Mouse (Mus musculus): ENCODE data around the gene Tars. TPM values are rescaled to one million over a fixed set of nuclear protein-coding genes. Genes with fewer than 3 reads are reported as not detected.

The Tars gene
- polyA plus RNA-seq, 1 experiment from 2014 or later, result 91.3 TPM

DNA sequence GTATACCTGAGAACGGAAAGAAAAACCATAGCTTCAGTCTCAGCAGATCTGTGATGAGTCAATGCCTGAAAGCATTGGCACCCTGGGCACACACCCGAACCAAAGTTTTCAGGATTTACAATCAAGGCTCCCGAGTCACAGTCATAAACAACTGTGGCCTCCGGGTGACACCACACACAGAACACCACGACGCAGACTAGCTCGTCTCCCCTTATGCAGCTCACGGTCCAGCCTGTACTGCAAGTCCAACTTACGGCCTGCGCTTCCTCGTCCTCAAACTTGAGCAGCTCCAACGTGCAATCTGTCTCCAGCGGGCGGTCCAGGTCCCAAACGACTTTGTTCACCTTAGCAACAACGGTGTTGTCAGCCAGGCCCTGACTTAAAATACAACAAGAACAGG is 6.6 kb downstream of the Tars start:
- 97% methylated on average over 16 of the region's 16 CpGs for WGBS
- Histone ChIP-seq H3K36me3 (replicated peaks) (peaks cover 91% of the 10 kb centered on the region), H3K4me1 (peaks cover 6% of the 10 kb centered on the region; the same call in 1 of the 2 replicates), H3K4me3 (no peak overlapping the region), H3K27ac (replicated peaks) (no peak overlapping the region), H3K9me3 (no peaks in the 10 kb centered on the region), H3K27me3 (replicated peaks; ENCODE audit: low read depth, poor library complexity, severe bottlenecking) (no peaks in the 10 kb centered on the region)
- DNase-seq (ENCODE audit: low spot score), result no peak

DNA sequence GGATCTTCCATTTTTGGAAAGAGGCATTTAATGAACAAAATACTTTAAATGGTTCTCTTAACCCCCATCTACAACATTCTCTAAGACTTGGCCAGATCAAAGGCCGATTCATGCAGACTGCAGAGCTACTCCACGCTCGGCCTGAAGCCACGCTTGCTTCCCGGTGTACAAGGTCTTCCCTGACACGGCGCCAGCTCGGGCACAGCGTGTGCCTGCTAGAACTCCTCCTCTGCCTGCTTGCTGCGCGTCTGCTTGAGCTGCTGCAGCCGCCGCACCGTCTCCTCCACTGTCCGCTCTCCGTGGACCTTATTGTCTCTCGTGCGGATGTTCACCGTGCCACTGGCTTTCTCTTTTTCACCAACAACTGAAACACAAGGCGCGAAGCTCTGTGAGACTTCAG is 15.7 kb downstream of the Tars start:
- no peak for DNase-seq (ENCODE audit: low spot score)
- no peak overlapping the region for H3K27ac ChIP-seq (replicated peaks)

GRCm38 (mm10) chr15:11382585-11382984 is 16.9 kb downstream of the Tars start:
- Histone ChIP-seq H3K4me3 (no peak overlapping the region), H3K27me3 (replicated peaks; ENCODE audit: low read depth, poor library complexity, severe bottlenecking) (no peaks in the 10 kb centered on the region), H3K27ac (replicated peaks) (no peak overlapping the region), H3K9me3 (no peaks in the 10 kb centered on the region), H3K4me1 (0 out of 2 replicates have a peak, but pooled peaks cover 3% of the 10 kb centered on the region), H3K36me3 (replicated peaks) (peaks cover 53% of the 10 kb centered on the region)
- DNase-seq (ENCODE audit: low spot score), result no peak
- WGBS, result 89% methylated on average over 12 of the region's 12 CpGs

More for the DNA sequence above, 15.7 kb downstream of the Tars start:
- Histone ChIP-seq H3K4me1 (0 out of 2 replicates have a peak, but pooled peaks cover 3% of the 10 kb centered on the region), H3K4me3 (no peak overlapping the region), H3K9me3 (no peaks in the 10 kb centered on the region), H3K36me3 (replicated peaks) (peaks cover 65% of the 10 kb centered on the region), H3K27me3 (replicated peaks; ENCODE audit: low read depth, poor library complexity, severe bottlenecking) (no peaks in the 10 kb centered on the region)
- WGBS, result 96% methylated on average over 21 of the region's 21 CpGs

DNA sequence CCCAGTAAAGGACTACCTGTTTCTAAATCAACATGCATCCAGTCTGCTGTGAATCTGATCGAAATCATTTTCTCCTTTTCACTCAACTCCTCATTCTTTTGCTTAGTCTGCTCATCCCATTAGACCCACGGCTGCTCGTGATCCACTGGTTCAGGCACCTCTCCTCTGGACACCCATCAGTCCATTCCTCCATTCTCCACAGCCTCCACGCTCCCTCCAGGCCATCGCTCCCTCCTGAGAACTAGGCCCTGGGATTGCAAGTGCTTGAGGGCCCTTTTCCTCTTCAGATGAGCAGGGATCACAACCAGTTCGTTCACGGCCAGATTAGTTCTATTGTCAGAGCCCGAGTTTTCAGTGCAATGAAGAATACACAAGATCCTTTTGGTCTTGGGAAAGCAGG is 18.8 kb downstream of the Tars start:
- H3K9me3 ChIP-seq, result no peaks in the 10 kb centered on the region
- no peak overlapping the region for H3K4me3 ChIP-seq
- H3K36me3 ChIP-seq (replicated peaks), result peaks cover 33% of the 10 kb centered on the region
- WGBS, result 80% methylated on average over 8 of the region's 8 CpGs
- H3K27me3 ChIP-seq (replicated peaks; ENCODE audit: low read depth, poor library complexity, severe bottlenecking), result no peaks in the 10 kb centered on the region
- no peak for DNase-seq (ENCODE audit: low spot score)
- H3K27ac ChIP-seq (replicated peaks), result no peak overlapping the region
- 0 out of 2 replicates have a peak, but pooled peaks cover 3% of the 10 kb centered on the region for H3K4me1 ChIP-seq

DNA sequence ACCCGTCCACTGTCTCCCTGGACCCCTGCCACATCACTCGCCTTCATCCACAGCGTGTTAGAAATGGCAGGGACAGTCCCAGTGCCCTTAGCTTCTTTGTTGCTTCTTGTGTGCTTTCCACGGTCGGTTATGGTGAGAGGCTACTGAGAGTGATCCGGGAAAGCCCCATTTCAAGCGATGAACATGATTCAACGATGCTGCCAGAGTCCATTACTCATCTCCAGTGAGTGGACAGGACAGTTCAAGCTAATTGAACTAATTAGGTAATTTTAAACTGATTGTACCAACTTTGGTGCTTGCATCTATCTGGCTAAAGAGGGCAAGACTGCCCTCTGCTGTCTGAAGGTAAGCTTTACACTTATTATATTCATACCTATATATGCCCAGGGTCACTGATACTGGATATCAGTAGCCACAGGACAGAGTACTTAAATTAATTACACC is 19.4 kb downstream of the Tars start:
- peak; percentile 23 for DNase-seq (ENCODE audit: low spot score)
- 48% methylated on average over 8 of the region's 8 CpGs for WGBS

DNA sequence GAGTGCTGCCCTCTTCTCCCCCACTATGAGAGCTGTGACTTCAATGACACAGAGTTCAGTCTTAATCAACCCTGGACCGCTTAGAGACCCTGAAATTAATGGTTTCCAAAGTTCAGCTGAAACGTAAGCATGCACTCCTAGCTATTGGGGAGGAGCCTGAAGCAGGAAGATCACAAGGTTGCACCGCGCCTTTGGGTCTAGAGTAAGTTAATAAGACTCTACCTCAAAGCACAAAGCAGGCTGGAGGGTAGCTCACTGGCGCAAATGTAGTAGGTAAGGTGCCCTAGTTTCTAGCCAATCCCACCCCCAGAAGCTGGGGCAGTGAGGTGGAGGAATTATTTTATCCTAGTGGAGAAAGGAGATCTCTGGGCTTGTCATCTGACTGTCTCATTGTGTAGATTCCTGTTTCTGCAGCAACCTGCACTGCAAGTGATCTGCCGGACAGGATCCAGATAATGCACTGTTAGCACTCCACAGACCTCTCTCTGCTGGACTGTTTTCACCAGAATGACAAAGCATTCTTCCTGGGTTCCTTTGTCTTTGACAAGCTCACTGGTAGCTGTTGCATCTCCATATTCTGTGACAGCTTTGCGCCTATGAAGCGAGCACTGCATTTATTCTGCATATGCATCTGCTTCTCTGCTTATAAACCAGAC is 19.9 kb downstream of the Tars start:
- DNase-seq (ENCODE audit: low spot score), result no peak
- H3K36me3 ChIP-seq (replicated peaks), result peaks cover 22% of the 10 kb centered on the region
- H3K4me1 ChIP-seq, result 0 out of 2 replicates have a peak, but pooled peaks cover 3% of the 10 kb centered on the region
- H3K27ac ChIP-seq (replicated peaks), result no peak overlapping the region
- H3K9me3 ChIP-seq, result no peaks in the 10 kb centered on the region
- H3K4me3 ChIP-seq, result no peak overlapping the region
- WGBS, result 85% methylated on average over 8 of the region's 8 CpGs
- H3K27me3 ChIP-seq (replicated peaks; ENCODE audit: low read depth, poor library complexity, severe bottlenecking), result no peaks in the 10 kb centered on the region

More for the DNA sequence above, 19.4 kb downstream of the Tars start:
- Histone ChIP-seq H3K4me3 (no peak overlapping the region), H3K27ac (replicated peaks) (no peak overlapping the region), H3K36me3 (replicated peaks) (peaks cover 28% of the 10 kb centered on the region), H3K27me3 (replicated peaks; ENCODE audit: low read depth, poor library complexity, severe bottlenecking) (no peaks in the 10 kb centered on the region), H3K4me1 (0 out of 2 replicates have a peak, but pooled peaks cover 3% of the 10 kb centered on the region), H3K9me3 (no peaks in the 10 kb centered on the region)

DNA sequence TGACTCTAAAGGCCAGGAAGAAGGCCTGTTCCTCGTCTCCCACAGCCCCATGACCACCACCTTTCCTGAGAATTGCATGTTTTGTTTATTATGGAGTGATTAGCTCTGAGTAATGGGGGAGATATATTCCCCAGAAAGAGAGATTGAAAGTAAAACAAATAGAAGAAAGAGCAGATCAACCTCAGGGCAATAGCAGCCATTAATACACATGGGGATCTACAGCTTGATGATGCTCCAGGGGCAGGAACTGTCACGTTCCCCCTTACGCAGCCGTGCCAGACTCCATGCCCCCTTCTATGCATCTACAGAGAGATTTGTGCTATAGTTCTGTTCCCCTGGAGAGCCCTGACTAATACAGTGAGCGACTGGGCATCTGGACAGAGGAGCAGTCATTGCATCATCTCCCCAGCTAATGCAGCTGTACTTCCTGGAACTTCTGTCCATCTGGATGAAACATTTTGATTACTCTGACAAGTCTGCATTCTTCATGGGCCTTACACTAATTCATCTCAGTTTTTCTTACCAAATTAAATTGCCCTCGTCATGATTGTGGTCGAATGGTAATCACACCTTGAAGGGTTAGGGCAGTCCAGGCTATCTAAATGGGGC is 28.9 kb downstream of the Tars start:
- H3K27me3 ChIP-seq (replicated peaks; ENCODE audit: low read depth, poor library complexity, severe bottlenecking), result no peaks in the 10 kb centered on the region
- no peaks in the 10 kb centered on the region for H3K4me1 ChIP-seq
- no peak overlapping the region for H3K27ac ChIP-seq (replicated peaks)
- no peaks in the 10 kb centered on the region for H3K9me3 ChIP-seq
- WGBS, result 86% methylated on average over 7 of the region's 7 CpGs
- no peak for DNase-seq (ENCODE audit: low spot score)
- H3K36me3 ChIP-seq (replicated peaks), result no peaks in the 10 kb centered on the region
- no peak overlapping the region for H3K4me3 ChIP-seq

DNA sequence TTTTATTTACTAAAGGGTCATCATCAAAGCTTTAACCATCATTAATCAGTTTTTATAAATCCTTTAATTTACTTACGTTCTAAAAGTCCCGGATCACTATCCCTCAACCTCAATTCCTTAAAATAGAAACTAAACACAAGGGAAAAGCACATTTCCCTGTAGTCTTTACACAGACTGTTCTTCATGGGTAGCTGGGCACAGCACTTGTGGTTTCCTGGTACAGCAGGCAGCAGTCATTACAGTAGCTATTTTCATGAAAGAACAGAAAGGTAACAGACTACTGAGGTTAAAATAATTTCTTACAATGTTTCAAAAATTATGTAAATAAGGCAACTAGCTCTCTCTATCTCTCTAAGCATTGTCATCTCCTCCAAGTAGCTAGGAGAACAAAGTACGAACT is 29.9 kb downstream of the Tars start:
- Histone ChIP-seq H3K4me3 (no peak overlapping the region), H3K27me3 (replicated peaks; ENCODE audit: low read depth, poor library complexity, severe bottlenecking) (no peaks in the 10 kb centered on the region), H3K4me1 (no peaks in the 10 kb centered on the region), H3K9me3 (no peaks in the 10 kb centered on the region), H3K36me3 (replicated peaks) (no peaks in the 10 kb centered on the region), H3K27ac (replicated peaks) (no peak overlapping the region)
- 87% methylated on average over 3 of the region's 3 CpGs for WGBS
- no peak for DNase-seq (ENCODE audit: low spot score)

GRCm38 (mm10) chr15:11364795-11365194 is 34.7 kb downstream of the Tars start:
- DNase-seq (ENCODE audit: low spot score), result no peak
- H3K27me3 ChIP-seq (replicated peaks; ENCODE audit: low read depth, poor library complexity, severe bottlenecking), result no peaks in the 10 kb centered on the region
- 92% methylated on average over 1 of the region's 1 CpGs for WGBS
- no peaks in the 10 kb centered on the region; the same call in 1 of the 2 replicates for H3K4me1 ChIP-seq
- H3K4me3 ChIP-seq, result no peak overlapping the region
- no peaks in the 10 kb centered on the region for H3K36me3 ChIP-seq (replicated peaks)
- H3K9me3 ChIP-seq, result no peaks in the 10 kb centered on the region
- no peak overlapping the region for H3K27ac ChIP-seq (replicated peaks)

DNA sequence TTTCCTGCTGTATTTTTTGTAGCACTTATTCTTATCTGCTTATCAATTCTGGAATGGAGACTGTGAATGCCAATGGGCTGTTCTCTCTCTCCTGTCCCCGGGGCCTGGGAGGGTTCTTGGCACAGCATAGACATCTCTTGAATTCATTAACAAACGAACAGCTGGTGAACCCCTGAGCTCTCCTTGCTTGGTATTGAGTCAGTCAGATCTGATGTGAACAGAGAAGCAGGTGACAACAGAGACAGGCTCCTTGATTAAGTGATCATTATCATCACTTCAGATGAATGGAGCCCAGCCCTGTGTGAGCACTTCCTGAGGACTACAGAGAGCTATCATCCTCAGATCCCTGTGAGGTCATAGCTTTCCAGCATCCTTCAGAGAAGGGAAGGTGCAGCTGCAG is 35.4 kb downstream of the Tars start:
- Histone ChIP-seq H3K9me3 (no peaks in the 10 kb centered on the region), H3K36me3 (replicated peaks) (no peaks in the 10 kb centered on the region), H3K27me3 (replicated peaks; ENCODE audit: low read depth, poor library complexity, severe bottlenecking) (no peaks in the 10 kb centered on the region), H3K27ac (replicated peaks) (no peak overlapping the region), H3K4me1 (no peaks in the 10 kb centered on the region; the same call in 1 of the 2 replicates), H3K4me3 (no peak overlapping the region)
- no peak for DNase-seq (ENCODE audit: low spot score)
- WGBS, result 61% methylated on average over 2 of the region's 2 CpGs

DNA sequence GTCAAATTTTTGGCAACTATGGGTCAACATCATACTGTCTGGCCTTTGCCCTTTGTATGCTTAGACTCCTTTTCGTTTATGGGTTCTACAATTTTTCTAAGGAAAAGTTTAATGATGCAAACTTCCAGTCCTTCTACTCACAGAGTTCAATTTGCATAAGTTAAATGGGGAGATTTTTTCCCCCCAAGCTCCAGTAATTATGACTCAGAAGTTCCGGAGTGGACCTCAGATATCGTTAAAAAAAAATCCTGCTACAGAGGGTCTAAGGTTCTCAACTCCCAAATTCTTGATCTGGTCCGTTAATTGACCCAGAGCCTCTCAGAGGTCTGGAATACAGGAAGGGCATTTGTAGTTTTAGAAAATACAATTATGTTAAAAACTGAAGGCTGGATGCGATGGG is 37.6 kb downstream of the Tars start:
- H3K4me1 ChIP-seq, result no peaks in the 10 kb centered on the region; the same call in 1 of the 2 replicates
- no peaks in the 10 kb centered on the region for H3K36me3 ChIP-seq (replicated peaks)
- no peak for DNase-seq (ENCODE audit: low spot score)
- no peak overlapping the region for H3K4me3 ChIP-seq
- no peaks in the 10 kb centered on the region for H3K9me3 ChIP-seq
- H3K27ac ChIP-seq (replicated peaks), result no peak overlapping the region
- H3K27me3 ChIP-seq (replicated peaks; ENCODE audit: low read depth, poor library complexity, severe bottlenecking), result no peaks in the 10 kb centered on the region
- 86% methylated on average over 5 of the region's 5 CpGs for WGBS

- Histone ChIP-seq H3K36me3 (replicated peaks) (no peaks in the 10 kb centered on the region), H3K27ac (replicated peaks) (no peak overlapping the region), H3K27me3 (replicated peaks; ENCODE audit: low read depth, poor library complexity, severe bottlenecking) (no peaks in the 10 kb centered on the region), H3K9me3 (no peaks in the 10 kb centered on the region), H3K4me3 (no peak overlapping the region), H3K4me1 (no peaks in the 10 kb centered on the region; the same call in 1 of the 2 replicates)
- DNase-seq (ENCODE audit: low spot score), result no peak
- 83% methylated on average over 1 of the region's 1 CpGs for WGBS
Observed at GRCm38 (mm10) chr15:11360888-11361287, 38.6 kb downstream of the Tars start.

DNA sequence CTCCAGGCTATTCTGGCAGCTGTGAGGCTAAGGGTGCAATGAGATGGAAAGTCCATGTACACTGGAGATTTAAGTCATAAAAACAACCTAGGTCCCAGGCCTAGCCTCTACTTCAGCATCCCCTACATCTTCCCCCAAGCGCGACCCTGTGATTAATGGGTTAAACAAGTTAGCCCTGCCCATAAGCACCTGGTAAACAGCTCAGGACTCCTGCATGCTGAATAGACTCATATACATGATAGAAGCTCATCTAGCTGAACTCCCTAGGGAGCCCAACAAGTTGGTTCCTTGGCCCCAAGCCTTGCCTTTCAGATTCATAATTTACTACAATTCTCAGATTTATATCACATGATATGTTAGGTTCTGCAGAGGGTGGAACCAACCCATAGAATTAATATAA is 42.0 kb downstream of the Tars start:
- Histone ChIP-seq H3K9me3 (no peaks in the 10 kb centered on the region), H3K36me3 (replicated peaks) (no peaks in the 10 kb centered on the region), H3K4me1 (peaks cover 9% of the 10 kb centered on the region; the same call in 1 of the 2 replicates), H3K27ac (replicated peaks) (no peak overlapping the region), H3K27me3 (replicated peaks; ENCODE audit: low read depth, poor library complexity, severe bottlenecking) (no peaks in the 10 kb centered on the region), H3K4me3 (no peak overlapping the region)
- WGBS, result 96% methylated on average over 2 of the region's 2 CpGs
- DNase-seq (ENCODE audit: low spot score), result no peak

All from embryonic facial prominence, embryonic 10.5 days (tissue).